Mouse (Mus musculus) spleen, adult 2 months (tissue): ENCODE measurements at regions not wholly inside any gene's neighbourhood (a gene's known extent, or its start where the extent isn't known, plus 50 kb on each side); places are given as distances from the start of the nearest gene placed in this dataset.

ENCODE experiments used
- CTCF ChIP-seq: fragments of 200-500 bp; IDR thresholded peaks from 2 replicates; pipeline ENCODE4 v1.5.1; 2011; ENCODE audit warnings: mild to moderate bottlenecking, inconsistent platforms; ENCODE audit not compliant: insufficient read depth, insufficient read length, insufficient replicate concordance; ENCODE audit errors: extremely low read depth
- POLR2A ChIP-seq: fragments of 200-500 bp; IDR thresholded peaks from 2 replicates; pipeline ENCODE4 v1.6.1; 2011; ENCODE audit warnings: low read depth, low read length, inconsistent platforms

- TF ChIP-seq CTCF (no peak), POLR2A (no peak)
These were observed 379.0 kb downstream of the Samd5 start for GRCm38 (mm10) chr10:9296055-9296454.
